Mouse (Mus musculus): ENCODE data around the gene Pdxp. TPM values are rescaled to one million over a fixed set of nuclear protein-coding genes. Genes with fewer than 3 reads are reported as not detected.

The Pdxp gene
- total and polyA plus RNA-seq, 3 experiments, result 2.8 to 9.8 (median 5.4) TPM

GRCm38 (mm10) chr15:78899740-78900584 lies 13.8 kb upstream of the Pdxp start, which contains the start of gene Sh3bp1:
TSS of gene Sh3bp1 (plus strand) at chr15:78899768.
- H3K27ac ChIP-seq (ENCODE audit: insufficient read depth, low read depth), result peak within 1 kb of the TSS; percentile 51
- H3K4me3 ChIP-seq (replicated peaks in 1 of 3; ENCODE audit: low read depth in 2 of 3, low read length in 2 of 3, poor library complexity in 1 of 3), result peak within 1 kb of the TSS; percentile 70 to 95 (median 83)
- peak within 1 kb of the TSS; percentile 49 for H3K9ac ChIP-seq (ENCODE audit: insufficient read depth, low read depth)
- H3K27me3 ChIP-seq (replicated peaks), result no peaks in the 10 kb centered on the region
- peaks cover 21 to 79% of the 10 kb centered on the region in 2 experiments for H3K4me1 ChIP-seq (ENCODE audit: control insufficient read depth in 1 of 2, insufficient read depth in 2 of 2)
- H3K79me2 ChIP-seq (replicated peaks; ENCODE audit: control insufficient read depth, extremely low read depth, insufficient read depth, poor library complexity, severe bottlenecking), result no peaks in the 10 kb centered on the region; the same call in 1 of the 2 replicates
- TF ChIP-seq SIN3A (IDR thresholded peaks at IDR 0.05; ENCODE audit: low read length) (peak; percentile 15; the same call in 1 of the 2 replicates), IRF4 (IDR thresholded peaks at IDR 0.05; ENCODE audit: low read depth, low read length) (peak; percentile 62; the same call in 1 of the 2 replicates), ZMIZ1 (IDR thresholded peaks at IDR 0.05; ENCODE audit: low read depth, low read length) (peak; percentile 46; the same call in 1 of the 2 replicates), ELF1 (IDR thresholded peaks at IDR 0.05; ENCODE audit: low read depth, low read length) (peak; percentile 43), BHLHE40 (IDR thresholded peaks at IDR 0.05; ENCODE audit: low read depth, low read length) (0 out of 2 replicates have a peak, but pooled peaks have one; percentile 5), NELFE (IDR thresholded peaks at IDR 0.05; ENCODE audit: low read depth, low read length) (peak; percentile 45), MXI1 (IDR thresholded peaks at IDR 0.05; ENCODE audit: low read depth, low read length) (peak; percentile 27; the same call in 1 of the 2 replicates), NRF1 (IDR thresholded peaks at IDR 0.05; ENCODE audit: low read depth, low read length) (peak; percentile 62), POLR2A (IDR thresholded peaks at IDR 0.05; ENCODE audit: low read depth, low read length) (peak; percentile 58), SMC3 (IDR thresholded peaks at IDR 0.05; ENCODE audit: low read depth, low read length) (no peak), POLR2AphosphoS2 (IDR thresholded peaks at IDR 0.05; ENCODE audit: low read depth, low read length) (no peak), CHD2 (IDR thresholded peaks at IDR 0.05; ENCODE audit: low read length) (peak; percentile 90), ETS1 (conservative IDR thresholded peaks at IDR 0.05; ENCODE audit: low read depth, low read length) (no peak), MYC (IDR thresholded peaks at IDR 0.05; ENCODE audit: low read depth, low read length) (no peak), MAZ (IDR thresholded peaks at IDR 0.05; ENCODE audit: low read depth, low read length) (peak; percentile 30; the same call in 1 of the 2 replicates), UBTF (IDR thresholded peaks at IDR 0.05; ENCODE audit: low read depth, low read length) (0 out of 2 replicates have a peak, but pooled peaks have one; percentile 6), TCF12 (IDR thresholded peaks at IDR 0.05; ENCODE audit: low read depth, low read length) (peak; percentile 39; the same call in 1 of the 2 replicates)
- dilution Hi-C loops (cut with MboI; ENCODE audit: extremely low pct_ligation_motif_present, extremely low pct_unique_long_range_greater_than_20kb, low sequenced_read_pairs) (no loop called here), in situ Hi-C loops (cut with MboI; ENCODE audit: low pct_ligation_motif_present, low pct_unique_long_range_greater_than_20kb, low sequenced_read_pairs) (loop anchor here (25.0 kb wide), 1 partner anchor 437 kb away; the partner anchor contains the start of genes Maff and Pla2g6)
- peaks cover 13 to 41% of the 10 kb centered on the region in 2 experiments for H3K36me3 ChIP-seq (replicated peaks in 1 of 2; ENCODE audit: control insufficient read depth in 1 of 2, insufficient read depth in 1 of 2, low read length in 1 of 2)
- DNase-seq (ENCODE audit: extremely low read depth), result peak; percentile 76
- H3K4me2 ChIP-seq (ENCODE audit: insufficient read depth, low read depth, poor library complexity, severe bottlenecking), result peak within 1 kb of the TSS; percentile 81
- H3K9me3 ChIP-seq (replicated peaks; ENCODE audit: low read length), result no peaks in the 10 kb centered on the region
